Mouse (Mus musculus): Measurements from ENCODE around the gene Vmn1r121.
"Not testable (repeated sequence)": the region's sequence is repeated elsewhere in the genome, so short reads cannot be mapped to it uniquely, and the experiment has no call there.

The Vmn1r121 gene

GRCm38 (mm10) chr7:21098413-21098812 is at the start of gene Vmn1r121:
Gene Vmn1r121, minus strand, starts transcription at chr7:21098513.
- in situ Hi-C loops (cut with MboI, MseI) = loop anchor here (5.0 to 25.0 kb wide), 2 partner anchors 436 to 1709 kb away; partner anchors contain the start of gene Vmn1r107

- in situ Hi-C loops (cut with MboI, MseI) = not testable (repeated sequence)
Observed at GRCm38 (mm10) chr7:21134028-21134427, 35.7 kb upstream of the Vmn1r121 start, which contains the start of gene Vmn1r122. Gene Vmn1r122, minus strand, starts transcription at chr7:21134128.

GRCm38 (mm10) chr7:21053684-21054083 is 44.6 kb downstream of the Vmn1r121 start, which contains the start of gene Vmn1r120:
Gene Vmn1r120, minus strand, starts transcription at chr7:21053784.
- in situ Hi-C loops (cut with MboI, MseI) = not testable (repeated sequence)
